Mouse (Mus musculus): ENCODE data around the gene Col24a1.

- no peak for TF ChIP-seq CTCF (IDR thresholded peaks at IDR 0.05; ENCODE audit: low read depth, low read length)
- no peak for TF ChIP-seq POLR2A (IDR thresholded peaks at IDR 0.05; ENCODE audit: extremely low read depth, insufficient read depth, low read length)
Observed at GRCm38 (mm10) chr3:145600801-145601200, 308.5 kb downstream of the Col24a1 start.

All from liver, adult 2 months (tissue).